Mouse (Mus musculus): ENCODE measurements around the gene Abca9.

GRCm38 (mm10) chr11:110157059-110157458, 10.9 kb downstream of the Abca9 start:
- TF ChIP-seq CTCF (IDR thresholded peaks at IDR 0.05; ENCODE audit: borderline replicate concordance, insufficient read depth, low read length) = no peak
- TF ChIP-seq POLR2A (IDR thresholded peaks at IDR 0.05; ENCODE audit: low read depth, low read length) = no peak

Measured in embryonic fibroblast, embryonic 13.5 days (primary cell).